Mouse (Mus musculus) heart, postnatal 14 days (tissue): Measurements from ENCODE around the gene Hoxa2. TPM values are rescaled to one million over a fixed set of nuclear protein-coding genes. Genes with fewer than 3 reads are reported as not detected.

Experiments used
- DNase-seq, 2 experiments: peaks; one replicate each; pipeline ENCODE4 v3.0.0; 2021 to 2022
- intact Hi-C: fragments of 180-260 bp; cut with DNase I; formaldehyde crosslinking; loops from one replicate; pipeline ENCODE4 v1.15.1; 2025
- total RNA-seq, 2 experiments: library from RNA; stranded (reverse); gene quantifications; 2 replicates each; pipeline ENCODE4 v1.2.3; 2021

Gene Hoxa2
- total RNA-seq, 2 experiments from 2014 or later = 0.24 to 0.76 TPM

DNA sequence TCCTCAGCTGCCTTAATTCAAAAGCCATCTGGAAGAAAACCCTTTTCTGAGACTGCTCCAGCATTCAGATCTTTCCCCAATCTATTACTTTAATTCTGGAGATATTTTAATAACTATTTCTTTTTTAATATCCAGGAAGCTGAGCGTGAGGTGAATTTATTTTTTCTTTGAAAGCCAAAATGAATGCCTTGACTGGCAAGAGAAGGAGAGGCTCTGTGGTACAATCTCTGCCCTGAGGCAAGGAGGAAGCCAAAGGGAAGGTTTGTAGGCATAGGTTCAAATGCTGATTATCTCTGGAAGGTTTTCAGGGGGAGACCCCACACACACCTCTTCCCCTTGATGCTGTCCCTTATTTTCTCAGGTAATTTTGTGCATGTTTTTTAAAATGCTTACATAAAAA lies 2.5 kb upstream of the Hoxa2 start:
- DNase-seq = no peak
- intact Hi-C loops = loop anchor here (5.0 kb wide), 1 partner anchor 985 kb away; no protein-coding TSS in a partner anchor

DNA sequence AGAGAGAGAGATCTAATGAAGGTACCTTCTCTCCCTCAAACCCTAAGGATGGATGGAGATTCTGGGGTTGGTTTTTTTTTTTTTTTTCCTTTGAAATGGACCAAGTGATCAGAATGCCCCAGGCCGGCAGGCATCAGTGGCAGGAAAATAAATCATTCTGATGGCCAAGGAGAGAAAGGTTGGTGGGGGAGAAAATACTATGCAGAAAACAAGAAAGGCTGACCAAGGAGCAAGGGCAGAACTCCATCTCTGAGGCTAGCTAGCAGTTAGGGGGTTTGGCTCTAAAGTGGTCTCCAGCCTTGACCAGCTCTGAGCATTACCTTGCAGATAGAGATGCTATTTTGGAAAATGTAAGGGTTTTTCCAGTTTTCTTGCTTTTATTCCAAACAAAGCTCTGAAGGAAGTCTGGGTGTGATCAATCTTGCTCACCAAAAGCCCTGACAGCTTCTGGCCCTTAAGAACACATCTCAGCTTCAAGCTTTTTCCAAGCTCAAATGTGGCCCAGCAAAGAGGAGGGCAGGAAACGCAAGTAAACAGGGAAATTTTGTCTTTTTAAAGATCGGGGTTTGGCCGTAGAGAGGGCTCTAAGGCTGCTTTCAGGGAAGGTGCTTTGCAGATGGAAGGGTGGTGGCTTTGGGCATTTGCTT lies 1.9 kb upstream of the Hoxa2 start:
- intact Hi-C loops = loop anchor here (5.0 kb wide), 1 partner anchor 984 kb away; no protein-coding TSS in a partner anchor
- no peak for DNase-seq

DNA sequence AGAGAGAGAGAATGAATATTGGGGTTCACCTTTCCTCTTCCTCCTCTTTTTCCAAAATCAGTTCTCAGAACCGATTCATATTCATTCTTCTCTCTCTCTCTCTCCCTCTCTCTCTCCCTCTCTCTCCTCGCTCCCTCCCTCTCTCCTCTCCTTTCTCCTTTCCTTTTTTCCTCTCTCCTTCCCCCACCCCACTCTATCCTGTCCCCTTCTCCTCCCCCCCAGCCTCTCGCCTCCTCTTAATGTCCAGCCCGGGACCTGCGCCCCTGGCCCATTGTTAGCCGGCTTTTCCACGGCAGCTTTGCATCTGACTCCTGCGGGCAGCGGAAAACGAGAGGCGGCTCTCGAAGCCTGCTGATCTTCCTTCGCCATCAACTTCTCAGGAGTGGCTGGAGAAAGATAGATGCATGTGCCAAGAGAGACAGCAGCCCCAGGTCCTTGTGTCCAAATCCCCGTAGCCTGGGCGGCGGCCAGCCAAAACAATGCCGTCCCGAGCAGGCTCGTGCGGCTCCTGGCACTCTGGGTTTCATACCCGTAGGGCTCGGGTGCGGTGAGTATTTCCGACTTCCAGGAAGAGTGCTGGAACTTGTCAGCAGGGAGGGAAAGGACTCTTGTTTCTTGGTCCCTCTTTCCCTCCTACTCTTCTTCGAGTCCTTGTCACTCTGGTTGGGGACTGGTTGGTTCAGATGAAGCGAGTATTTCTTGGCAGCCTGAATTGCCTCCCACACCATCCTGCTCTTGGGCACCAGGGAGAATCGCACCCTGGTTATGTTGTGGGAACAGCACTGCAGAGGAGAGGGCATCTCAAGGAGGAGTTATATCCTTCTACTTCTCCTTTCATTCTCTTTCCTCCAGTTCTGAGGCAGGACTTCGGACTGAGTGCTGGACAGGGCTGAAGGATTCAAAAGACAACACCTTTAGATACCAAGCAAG lies 1.1 kb upstream of the Hoxa2 start:
- intact Hi-C loops = loop anchor here (5.0 kb wide), 1 partner anchor 983 kb away; no protein-coding TSS in a partner anchor
- no peak for DNase-seq

DNA sequence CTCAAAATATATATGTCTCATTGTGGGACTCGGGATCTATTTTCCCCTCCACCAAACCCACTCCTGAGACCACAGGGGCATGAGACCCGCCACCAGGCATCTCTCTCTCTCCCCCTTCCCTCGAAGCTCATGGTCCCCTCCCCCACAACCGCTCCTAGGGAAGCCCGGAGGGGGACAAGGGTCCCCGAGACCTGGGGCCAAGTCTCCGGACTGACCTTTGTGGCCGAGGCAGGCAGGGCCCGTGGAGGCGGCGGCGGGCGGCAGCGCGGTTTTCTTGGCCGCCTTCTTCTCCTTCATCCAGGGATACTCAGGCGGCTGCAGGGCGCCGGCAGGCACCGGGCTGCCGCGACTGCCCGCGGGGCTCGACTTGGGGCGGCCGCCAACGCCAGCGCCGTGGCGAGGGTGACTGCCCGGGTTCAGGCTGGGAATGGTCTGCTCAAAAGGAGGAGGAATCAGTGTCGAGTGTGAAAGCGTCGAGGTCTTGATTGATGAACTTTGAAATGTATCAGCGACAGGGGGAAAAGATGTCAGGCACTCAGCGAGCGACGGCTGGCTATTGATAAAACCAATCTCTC lies 493 bp downstream of the Hoxa2 start:
- no peak for DNase-seq
- intact Hi-C loops = loop anchor here (5.0 kb wide), 1 partner anchor 157 kb away; no protein-coding TSS in a partner anchor

DNA sequence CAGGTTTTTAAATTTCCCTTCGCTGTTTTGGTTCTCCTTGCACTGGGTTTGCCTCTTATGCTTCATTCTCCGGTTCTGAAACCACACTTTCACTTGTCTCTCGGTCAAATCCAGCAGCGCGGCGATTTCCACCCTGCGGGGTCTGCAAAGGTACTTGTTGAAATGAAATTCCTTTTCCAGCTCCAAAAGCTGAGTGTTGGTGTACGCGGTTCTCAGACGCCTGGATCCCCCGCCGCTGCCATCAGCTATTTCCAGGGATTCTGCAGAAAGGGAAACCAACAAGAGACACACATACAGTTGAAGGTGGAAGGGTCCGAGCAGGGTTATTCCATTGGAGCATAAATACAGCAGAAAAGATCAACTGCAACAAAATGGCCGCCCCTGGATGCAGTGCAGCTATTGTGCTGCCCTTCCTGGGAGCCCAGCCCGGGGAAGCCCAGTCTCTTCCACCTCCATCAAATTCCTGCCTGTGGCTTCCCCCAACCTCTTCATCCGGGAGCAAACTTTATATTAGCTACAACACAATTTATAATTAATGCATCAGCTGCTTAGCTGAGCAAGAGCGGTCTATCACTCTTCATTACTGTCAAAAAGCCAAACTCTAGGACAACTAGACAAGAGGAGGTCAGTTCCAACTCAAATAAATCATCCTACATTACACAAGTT lies 1.1 kb downstream of the Hoxa2 start:
- DNase-seq = no peak
- intact Hi-C loops = loop anchor here (5.0 kb wide), 1 partner anchor 156 kb away; no protein-coding TSS in a partner anchor

DNA sequence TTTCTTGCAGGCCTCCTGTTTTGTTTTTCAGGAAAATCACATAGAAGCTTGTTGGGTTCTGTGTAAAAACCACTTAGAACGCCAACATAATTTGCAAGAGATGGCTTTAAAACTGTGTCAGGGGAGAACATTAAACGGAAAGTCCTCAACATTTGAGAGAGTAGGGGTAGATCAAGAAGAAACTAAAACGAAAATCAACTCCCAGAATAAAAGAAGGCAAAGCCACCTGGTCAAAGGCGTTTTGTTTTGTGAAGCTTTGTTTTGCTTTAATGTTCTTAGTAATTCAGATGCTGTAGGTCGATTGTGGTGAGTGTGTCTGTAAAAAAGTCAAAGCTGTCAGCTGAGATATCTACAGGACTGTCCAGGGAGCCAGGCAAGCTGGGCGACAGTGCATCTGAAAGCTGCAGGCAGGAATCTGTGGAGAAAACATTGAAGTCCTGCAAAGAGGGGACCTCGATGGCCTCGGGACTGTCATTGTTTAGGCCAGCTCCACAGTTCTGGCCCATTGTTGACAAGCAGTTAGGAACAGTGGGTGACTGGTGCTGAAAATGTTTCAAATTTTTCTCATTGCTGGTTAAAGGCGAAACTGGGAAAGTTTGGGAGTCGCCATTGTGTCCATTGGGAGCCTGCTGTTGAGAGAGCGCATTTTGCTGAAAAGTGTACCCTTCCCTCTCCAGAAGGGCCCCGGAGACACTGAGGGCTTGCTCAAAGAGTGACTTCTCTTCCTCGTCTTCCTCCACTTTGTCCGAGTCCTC lies 1.8 kb downstream of the Hoxa2 start:
- intact Hi-C loops = loop anchor here (5.0 kb wide), 1 partner anchor 155 kb away; no protein-coding TSS in a partner anchor
- DNase-seq = no peak

DNA sequence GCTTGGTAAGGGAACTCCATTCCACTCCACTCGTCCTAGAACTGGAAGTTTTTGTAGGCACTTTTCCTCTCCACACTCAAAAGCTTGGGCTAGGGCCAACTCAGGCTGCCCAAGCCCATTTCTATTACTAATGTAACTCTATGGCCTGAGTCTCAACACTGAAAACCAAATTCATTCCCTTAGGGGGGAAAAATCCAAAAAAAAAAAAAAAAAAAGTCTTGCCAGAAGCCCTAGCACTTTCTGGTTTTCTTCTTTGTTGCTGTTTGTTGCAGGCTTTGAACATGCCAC lies 2.6 kb downstream of the Hoxa2 start:
- DNase-seq = no peak
- intact Hi-C loops = loop anchor here (5.0 kb wide), 1 partner anchor 155 kb away; no protein-coding TSS in a partner anchor

DNA sequence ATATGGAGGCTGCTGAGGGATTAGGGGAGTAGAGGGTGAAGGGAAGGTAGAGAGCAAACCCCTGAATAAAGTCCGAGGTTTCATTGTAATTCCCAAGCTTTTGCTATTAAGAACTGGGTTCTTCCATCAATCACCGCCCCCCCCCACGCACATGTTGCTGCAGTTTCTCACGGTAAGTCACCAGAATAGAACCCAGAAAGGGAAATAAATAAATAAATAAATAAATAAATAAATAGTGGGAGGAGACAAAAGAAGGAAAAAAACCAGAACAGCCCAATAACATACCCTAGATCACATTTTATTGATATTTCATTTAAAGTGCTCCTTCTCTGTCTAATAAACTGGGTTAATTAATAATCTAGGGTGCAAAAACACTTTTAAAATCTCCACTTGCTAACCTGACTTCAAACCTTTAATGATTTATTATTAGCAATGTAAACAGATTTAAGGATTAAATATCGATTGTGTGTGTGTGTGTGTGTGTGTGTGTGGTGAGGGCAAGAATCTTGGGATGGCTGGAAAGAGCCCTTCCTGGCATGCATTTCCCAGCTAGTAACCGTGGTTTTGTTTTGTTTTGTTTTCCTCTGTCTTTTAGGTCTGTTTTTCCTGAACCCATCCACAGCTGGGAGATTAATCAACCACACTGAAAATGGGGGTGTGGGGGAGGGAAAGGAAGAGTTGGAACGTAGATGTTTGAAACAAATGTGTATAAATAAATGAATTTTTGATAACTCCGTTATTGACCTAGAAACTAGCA lies 3.1 kb downstream of the Hoxa2 start:
- intact Hi-C loops = loop anchor here (5.0 kb wide), 1 partner anchor 154 kb away; no protein-coding TSS in a partner anchor
- no peak for DNase-seq

DNA sequence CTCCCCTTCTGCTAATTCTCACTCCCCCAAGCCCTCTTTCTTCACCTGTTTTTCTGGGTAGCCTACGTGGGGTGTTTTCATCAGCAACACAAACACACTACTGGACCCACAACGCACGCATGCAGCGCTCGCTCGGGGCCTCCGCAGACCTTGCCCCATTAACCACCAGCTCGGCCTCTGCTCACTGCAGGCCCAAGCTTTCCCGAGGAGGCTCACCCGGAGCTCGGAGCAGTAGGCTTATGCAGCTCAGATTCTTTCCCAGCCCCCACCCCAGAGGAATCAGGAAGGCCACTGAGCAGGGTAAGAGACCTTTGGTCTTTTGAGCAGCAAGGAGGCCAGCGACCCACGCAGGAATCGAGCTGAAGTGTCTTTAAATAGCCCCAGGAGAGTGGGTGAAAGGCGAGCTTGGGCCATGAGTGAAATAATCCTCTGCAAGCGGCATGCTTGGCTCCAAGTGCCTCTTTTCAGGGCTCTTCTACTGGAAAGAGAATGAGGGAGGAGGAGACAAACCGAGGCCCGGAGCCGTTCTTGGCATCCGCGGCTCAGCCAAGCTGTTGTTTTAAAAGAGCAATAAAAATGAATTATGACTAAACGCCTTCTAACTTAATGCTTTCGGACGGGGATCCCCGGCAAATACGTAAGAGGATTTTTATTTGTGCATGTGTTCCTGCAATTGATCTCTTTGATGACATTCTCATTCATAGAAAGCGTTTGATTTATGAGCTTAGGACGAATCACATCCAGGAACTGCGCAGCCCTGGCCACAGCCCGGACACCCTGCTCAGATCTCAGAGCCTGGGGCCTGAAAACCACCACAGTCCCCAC lies 3.9 kb downstream of the Hoxa2 start:
- DNase-seq = no peak
- intact Hi-C loops = loop anchor here (5.0 kb wide), 1 partner anchor 153 kb away; no protein-coding TSS in a partner anchor

DNA sequence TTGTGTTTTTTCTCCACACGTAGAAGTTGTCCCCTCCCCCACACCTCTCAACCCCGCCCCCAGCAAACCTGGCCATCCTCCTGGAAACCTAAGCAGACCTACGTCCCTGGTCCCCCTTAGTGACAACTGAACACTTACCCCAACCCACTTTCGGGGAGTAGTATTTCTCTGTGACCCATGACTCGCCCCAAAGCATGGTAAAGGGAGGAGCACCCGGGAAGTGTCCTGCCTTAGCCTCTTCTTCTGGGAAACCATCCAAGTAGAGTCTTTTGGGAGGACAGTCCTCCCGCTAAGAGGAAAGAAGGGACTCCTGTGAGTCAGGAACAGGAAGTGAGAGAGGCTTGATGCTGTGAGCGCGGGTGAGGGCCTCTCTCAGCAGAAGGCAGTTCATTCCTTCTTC lies 4.7 kb downstream of the Hoxa2 start:
- intact Hi-C loops = loop anchor here (5.0 kb wide), 1 partner anchor 153 kb away; no protein-coding TSS in a partner anchor
- DNase-seq = no peak

DNA sequence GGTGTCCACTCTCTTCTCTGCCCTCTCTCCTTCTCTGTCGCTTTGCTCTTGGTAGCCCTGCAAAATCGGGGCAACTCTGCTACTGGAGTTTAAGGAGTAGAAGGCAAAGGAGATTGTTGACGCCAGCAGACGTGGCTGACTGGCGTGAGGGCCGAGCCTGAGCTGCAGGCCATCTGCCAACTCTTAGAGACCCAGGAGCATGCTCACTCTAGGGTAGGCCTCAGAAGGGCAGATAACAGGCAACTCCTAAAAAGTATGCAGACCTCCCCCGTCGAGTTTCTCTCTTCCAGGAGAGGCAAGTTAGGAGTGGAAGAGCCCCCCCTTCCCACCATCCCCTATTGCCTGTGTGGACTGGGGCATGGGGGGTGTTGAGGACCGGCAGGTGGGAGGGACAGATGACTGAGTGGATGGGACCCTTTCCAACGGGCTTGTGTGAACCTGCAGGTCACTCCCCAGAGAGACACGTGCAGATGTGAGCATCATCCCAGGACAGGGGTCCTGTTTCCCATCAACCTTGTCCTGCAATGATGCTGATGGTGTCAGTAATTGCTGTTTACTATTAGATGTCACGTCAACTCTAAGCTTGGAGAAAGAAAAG lies 5.4 kb downstream of the Hoxa2 start:
- intact Hi-C loops = no loop called here
- no peak for DNase-seq

DNA sequence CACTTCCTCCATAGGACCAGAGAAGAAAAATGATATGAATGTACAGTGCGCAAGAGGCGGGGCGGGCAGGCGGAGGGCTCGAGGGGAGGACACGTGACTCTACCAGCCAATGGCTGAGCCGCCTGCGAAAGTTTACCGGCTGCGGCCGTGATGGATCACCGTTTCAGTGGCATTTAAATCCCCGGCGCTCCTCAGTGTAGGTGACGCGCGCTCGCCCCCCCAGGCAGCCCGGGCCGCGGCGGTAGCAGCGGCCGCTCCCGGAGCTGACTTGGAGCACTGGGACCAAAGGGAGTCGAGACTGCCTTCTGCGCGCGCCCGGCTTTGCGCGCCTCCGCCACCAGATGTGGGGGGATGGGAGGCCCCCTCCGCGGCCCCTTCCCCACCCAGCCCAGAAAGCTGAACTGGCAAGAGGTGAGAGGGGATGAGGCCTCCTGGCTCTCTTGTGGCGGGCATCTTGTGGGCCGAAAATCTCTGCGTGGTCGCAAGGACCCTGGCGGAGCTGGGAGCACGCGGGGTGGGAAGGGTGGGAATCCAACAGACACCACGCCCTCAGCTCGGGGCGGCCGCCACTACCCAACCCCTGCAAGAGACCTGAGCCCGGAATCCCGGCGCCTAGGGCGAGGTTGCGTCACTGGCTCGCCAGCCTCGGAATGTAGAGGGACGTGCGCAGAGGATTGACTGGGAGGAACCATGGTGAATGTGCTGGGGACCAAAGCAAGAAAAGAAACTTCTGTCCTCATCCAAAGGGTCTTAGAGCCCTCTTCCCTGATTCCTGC lies 6.2 kb downstream of the Hoxa2 start, which contains the start of gene Hoxa1:
Gene Hoxa1 (minus strand): TSS at position 42 of the 776 bp plus-strand sequence.
- DNase-seq = peak; percentile 59 to 64
- intact Hi-C loops = no loop called here

DNA sequence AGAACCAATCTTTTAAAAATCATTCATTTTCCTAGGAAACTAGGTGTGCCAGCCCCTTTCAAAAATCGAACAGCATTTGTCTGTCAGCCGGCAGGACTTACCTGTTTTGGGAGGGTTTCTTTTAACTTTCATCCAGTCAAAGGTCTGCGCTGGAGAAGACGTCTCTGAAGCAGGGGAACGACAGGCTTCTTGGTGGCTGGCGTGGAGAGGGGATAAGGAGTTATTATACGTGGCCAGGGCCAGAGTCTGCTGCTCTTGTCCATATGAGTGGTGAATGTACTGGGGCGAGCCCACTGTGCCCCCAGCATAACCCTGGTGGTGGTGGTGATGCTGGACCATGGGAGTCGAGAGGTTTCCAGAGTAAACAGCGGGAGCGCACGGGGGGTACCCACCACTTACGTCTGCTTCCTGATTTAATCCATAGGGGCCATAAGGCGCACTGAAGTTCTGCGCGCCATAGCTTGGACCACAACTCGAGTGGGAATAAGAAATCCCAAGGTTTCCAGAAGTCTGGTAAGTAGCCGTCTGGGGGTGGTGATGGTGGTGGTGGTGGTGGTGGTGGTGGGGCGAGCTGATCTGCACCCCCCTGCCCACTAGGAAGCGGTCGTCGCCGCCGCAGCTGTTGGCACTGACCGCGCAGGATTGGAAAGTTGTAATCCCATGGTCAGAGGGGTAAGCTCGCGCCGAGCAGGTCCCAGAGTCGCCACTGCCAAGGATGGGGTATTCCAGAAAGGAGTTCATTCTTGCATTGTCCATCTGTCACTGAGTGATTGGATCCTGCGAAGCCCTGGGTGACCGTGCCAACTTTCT lies 7.0 kb downstream of the Hoxa2 start:
- DNase-seq = no peak
- intact Hi-C loops = no loop called here

DNA sequence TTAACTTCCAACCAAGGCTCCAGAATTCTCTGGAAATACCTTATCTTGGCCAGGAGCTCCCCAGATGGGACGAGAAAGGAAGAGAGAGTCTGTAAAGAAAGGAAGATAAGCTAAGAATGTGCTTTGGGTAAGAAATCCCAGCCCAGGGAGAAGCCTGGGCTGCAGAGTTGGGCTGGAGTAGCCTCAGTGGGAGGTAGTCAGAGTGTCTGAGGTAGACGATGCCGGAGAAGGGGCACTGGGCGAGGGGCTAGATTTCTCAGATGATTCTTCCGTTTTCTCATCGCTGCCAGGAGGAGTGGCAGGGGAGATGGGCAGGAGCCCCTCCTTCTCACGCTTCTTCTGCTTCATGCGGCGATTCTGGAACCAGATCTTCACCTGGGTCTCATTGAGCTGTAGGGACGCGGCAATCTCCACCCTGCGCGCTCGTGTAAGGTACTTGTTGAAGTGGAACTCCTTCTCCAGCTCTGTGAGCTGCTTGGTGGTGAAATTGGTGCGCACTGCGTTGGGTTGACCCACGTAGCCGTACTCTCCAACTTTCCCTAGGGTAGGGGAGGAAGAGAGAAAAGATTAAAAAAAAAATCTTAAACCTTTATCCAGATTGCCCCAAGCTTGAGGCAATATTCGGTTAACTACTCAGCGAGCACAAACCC lies 8.0 kb downstream of the Hoxa2 start:
- intact Hi-C loops = no loop called here

DNA sequence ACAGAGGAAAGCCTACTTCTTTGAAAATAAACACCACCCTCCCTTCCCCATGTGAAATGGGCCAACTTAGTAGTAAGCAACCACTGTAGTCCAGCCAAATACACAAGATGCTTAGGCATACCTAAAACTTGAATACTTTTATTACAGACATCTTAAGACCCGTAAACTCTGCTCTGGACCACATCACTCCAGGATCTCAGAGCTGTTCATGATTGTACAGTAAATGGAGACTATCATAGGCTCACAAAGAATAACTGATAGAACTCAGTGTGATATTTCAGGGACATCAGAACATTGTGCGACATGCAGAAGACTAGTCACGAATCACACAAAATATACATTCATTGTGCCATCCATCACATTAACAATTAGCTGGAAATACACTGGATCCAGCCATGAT lies 9.2 kb downstream of the Hoxa2 start:
- no peak for DNase-seq
- intact Hi-C loops = no loop called here

More for the DNA sequence above, 8.0 kb downstream of the Hoxa2 start:
- no peak for DNase-seq

DNA sequence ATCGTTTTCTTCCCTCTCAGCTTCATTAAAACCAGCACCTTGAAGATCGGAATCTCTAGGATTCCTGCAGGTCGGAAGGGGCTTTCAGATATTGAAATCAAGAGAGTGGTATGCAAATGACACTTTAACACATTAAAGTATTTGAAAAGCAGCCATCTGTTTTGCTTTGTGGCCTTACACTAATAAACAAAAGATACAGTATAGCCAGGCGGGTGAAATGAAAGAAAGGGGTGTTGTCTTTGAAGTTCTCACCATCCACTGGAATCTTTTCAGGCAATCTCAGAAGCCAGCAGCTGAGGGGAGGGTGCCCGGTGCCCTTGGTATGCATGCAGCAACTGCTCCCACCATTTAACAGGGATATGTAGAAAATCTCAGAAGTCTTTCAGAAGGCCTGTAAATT lies 10.6 kb downstream of the Hoxa2 start:
- intact Hi-C loops = no loop called here
- DNase-seq = no peak
